Mouse (Mus musculus): Measurements from ENCODE around the gene Cox7a2l. TPM values are rescaled to one million over a fixed set of nuclear protein-coding genes. Genes with fewer than 3 reads are reported as not detected.

Cox7a2l gene
- 123 and 127 TPM in 2 replicates for polyA plus RNA-seq (2016; fragmentation: Nextera tagmentation; extraction: Ambion mirVana)

- Histone ChIP-seq H3K4me3 (replicated peaks) (no peak within 1 kb of the TSS), H3K36me3 (no peaks in the 10 kb centered on the region), H3K9me3 (no peaks in the 10 kb centered on the region), H3K9ac (replicated peaks) (no peak within 1 kb of the TSS), H3K4me1 (replicated peaks) (peaks cover 14% of the 10 kb centered on the region), H3K4me2 (no peak within 1 kb of the TSS), H3K27me3 (no peaks in the 10 kb centered on the region), H3K27ac (no peak within 1 kb of the TSS)
- 92% methylated on average over 8 of the region's 8 CpGs for WGBS
- no peak for ATAC-seq (ENCODE audit: insufficient number of reproducible peaks, insufficient read depth, low FRiP score, low TSS enrichment, low read depth)
Observed at GRCm38 (mm10) chr17:83517280-83518015, at the start of gene Cox7a2l. Cox7a2l (minus strand) TSS chr17:83517330.

DNA sequence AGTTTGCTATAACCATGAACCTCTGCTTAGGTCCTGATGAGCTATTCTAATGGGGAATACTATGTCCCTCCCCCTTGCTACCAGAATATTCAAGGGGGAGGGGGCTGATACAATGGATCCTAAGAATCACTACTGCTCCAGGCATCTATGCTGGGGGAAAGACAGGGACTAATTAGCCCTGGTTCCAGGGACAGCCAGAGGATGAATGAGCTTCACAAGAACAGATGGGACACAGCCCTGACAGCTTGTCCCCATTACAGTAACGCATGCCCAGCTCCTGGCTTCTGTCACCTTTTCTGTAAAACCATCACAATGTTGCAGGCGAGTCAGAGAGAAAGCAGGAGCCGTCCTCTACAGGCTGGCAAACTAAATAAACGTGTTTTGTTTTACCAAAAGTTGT lies 48.4 kb upstream of the Cox7a2l start:
- 0 out of 2 replicates have a peak, but pooled peaks cover 4% of the 10 kb centered on the region for H3K9me3 ChIP-seq
- no peak overlapping the region for H3K4me2 ChIP-seq
- no peak overlapping the region for H3K9ac ChIP-seq (replicated peaks)
- H3K27me3 ChIP-seq: no peaks in the 10 kb centered on the region
- no peak overlapping the region for H3K27ac ChIP-seq
- H3K4me3 ChIP-seq (replicated peaks): no peak overlapping the region
- no peaks in the 10 kb centered on the region for H3K36me3 ChIP-seq
- 38% methylated on average over 4 of the region's 4 CpGs for WGBS
- ATAC-seq (ENCODE audit: insufficient number of reproducible peaks, insufficient read depth, low FRiP score, low TSS enrichment, low read depth): no peak
- H3K4me1 ChIP-seq (replicated peaks): peaks cover 6% of the 10 kb centered on the region; the same call in 1 of the 2 replicates

DNA sequence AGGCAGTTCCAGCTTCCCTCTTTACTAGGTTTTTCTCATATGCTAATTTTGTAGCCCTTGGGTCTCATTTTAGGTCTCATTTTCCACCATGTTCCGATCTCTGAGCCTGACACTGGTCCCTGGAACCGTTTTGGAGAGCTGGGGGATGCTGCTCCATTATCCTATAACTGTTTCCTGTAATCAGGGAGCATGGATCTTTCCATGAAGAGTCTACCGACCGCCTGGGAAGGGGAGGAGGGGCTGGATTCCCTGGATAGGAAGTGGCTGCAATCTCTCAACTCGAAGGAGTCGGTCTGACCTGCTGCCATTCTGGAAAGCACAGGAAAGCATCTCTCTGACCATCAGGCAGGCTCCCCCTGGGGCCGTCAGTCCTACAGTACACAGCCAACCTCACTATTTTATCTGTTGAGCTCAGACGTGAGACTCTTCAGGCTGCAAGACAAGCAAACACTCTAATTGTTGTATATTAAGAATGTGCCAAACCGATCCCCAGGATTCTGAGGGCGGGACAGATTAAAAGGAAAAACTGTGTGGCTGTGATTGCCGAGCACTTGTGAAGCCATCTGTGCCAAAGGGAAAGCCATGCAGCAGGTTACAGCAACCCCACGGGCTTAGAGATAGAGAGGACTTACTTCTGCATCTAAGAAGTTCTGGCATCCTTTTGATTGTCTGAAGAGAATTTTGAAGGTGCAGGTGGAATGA lies 47.1 kb upstream of the Cox7a2l start:
- no peak for ATAC-seq (ENCODE audit: insufficient number of reproducible peaks, insufficient read depth, low FRiP score, low TSS enrichment, low read depth)
- Histone ChIP-seq H3K4me2 (no peak overlapping the region; the same call in 1 of the 2 replicates), H3K36me3 (no peaks in the 10 kb centered on the region), H3K27ac (no peak overlapping the region), H3K4me1 (replicated peaks) (peaks cover 6% of the 10 kb centered on the region; the same call in 1 of the 2 replicates), H3K4me3 (replicated peaks) (no peak overlapping the region), H3K9me3 (0 out of 2 replicates have a peak, but pooled peaks cover 4% of the 10 kb centered on the region), H3K27me3 (no peaks in the 10 kb centered on the region), H3K9ac (replicated peaks) (no peak overlapping the region)
- whole genome bisulfite sequencing: 60% methylated on average over 12 of the region's 12 CpGs

DNA sequence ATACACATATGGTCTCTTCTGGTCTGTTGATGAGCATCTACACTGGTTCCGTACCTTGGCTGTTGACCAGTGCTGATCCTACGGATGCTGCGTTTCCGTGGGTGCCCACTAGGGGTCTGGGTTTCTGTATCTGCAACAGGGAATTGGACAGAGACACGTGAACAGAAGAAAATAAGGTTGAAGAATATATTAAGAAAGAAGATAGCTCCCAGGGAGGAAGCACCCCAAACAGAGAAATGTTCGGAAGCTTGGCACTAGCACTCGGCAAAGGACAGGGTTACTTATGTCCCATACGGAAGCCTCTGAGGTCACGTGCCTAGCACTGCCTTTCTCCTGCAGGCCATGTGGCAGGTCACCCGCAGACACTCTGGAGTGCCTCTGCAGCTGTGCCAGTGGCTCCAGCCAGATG lies 46.6 kb upstream of the Cox7a2l start:
- Histone ChIP-seq H3K4me3 (replicated peaks) (no peak overlapping the region), H3K27ac (no peak overlapping the region), H3K4me2 (peak overlapping the region; percentile 13; the same call in 1 of the 2 replicates), H3K27me3 (no peaks in the 10 kb centered on the region), H3K4me1 (replicated peaks) (peaks cover 6% of the 10 kb centered on the region; the same call in 1 of the 2 replicates), H3K9ac (replicated peaks) (no peak overlapping the region), H3K9me3 (0 out of 2 replicates have a peak, but pooled peaks cover 4% of the 10 kb centered on the region), H3K36me3 (no peaks in the 10 kb centered on the region)
- WGBS: 49% methylated on average over 10 of the region's 10 CpGs
- no peak for ATAC-seq (ENCODE audit: insufficient number of reproducible peaks, insufficient read depth, low FRiP score, low TSS enrichment, low read depth)

DNA sequence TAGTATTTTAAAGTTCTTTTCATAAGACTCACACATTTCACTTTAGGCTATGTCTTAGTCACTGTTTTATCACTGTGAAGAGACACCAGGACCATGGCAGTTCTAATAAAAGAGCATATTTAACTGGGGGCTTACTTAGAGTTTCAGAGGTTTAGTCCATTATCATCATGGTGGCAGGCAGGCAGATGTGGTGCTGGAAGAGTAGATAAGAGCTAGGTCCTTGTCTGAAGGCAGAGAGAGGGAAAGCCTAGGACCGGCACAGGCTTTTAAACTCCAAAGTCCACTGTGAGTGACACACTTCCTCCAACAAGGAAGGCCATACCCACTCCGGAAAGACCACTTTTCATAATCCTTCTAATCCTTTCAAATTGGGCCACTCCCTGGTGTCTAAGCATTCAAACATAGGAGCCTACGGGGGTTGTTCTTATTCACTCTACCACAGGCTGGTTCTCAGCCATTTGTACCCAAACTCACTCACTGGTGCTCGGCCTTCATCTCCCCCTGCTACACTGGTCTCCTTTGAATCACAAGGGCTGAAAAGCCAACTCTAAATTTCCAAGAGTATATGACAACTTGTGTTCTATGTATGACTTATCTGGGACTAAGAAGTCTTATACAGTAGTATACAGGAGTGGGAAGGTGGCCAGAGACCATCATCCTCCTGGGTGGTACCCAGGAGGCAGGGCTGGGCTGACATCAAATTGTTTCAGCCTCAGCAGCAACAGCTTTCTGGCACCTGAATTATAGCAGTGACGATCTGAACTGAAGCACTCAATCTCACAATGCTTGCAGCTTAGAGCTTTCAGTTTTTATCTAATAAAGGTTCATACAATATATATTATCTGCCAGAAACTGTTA lies 45.3 kb upstream of the Cox7a2l start:
- 0 out of 2 replicates have a peak, but pooled peaks cover 4% of the 10 kb centered on the region for H3K9me3 ChIP-seq
- peaks cover 6% of the 10 kb centered on the region; the same call in 1 of the 2 replicates for H3K4me1 ChIP-seq (replicated peaks)
- ATAC-seq (ENCODE audit: insufficient number of reproducible peaks, insufficient read depth, low FRiP score, low TSS enrichment, low read depth): no peak
- WGBS: 89% methylated on average over 5 of the region's 5 CpGs
- H3K27ac ChIP-seq: no peak overlapping the region
- no peak overlapping the region for H3K9ac ChIP-seq (replicated peaks)
- no peak overlapping the region for H3K4me3 ChIP-seq (replicated peaks)
- H3K27me3 ChIP-seq: no peaks in the 10 kb centered on the region
- no peak overlapping the region for H3K4me2 ChIP-seq
- H3K36me3 ChIP-seq: no peaks in the 10 kb centered on the region

GRCm38 (mm10) chr17:83559081-83559480 lies 42.0 kb upstream of the Cox7a2l start:
- 74% methylated on average over 8 of the region's 8 CpGs for WGBS
- H3K9ac ChIP-seq (replicated peaks): no peak overlapping the region
- no peak overlapping the region for H3K4me2 ChIP-seq
- ATAC-seq (ENCODE audit: insufficient number of reproducible peaks, insufficient read depth, low FRiP score, low TSS enrichment, low read depth): no peak
- H3K9me3 ChIP-seq: 0 out of 2 replicates have a peak, but pooled peaks cover 4% of the 10 kb centered on the region
- no peak overlapping the region for H3K4me3 ChIP-seq (replicated peaks)
- H3K4me1 ChIP-seq (replicated peaks): peaks cover 3% of the 10 kb centered on the region; the same call in 1 of the 2 replicates
- H3K27ac ChIP-seq: no peak overlapping the region; the same call in 1 of the 2 replicates
- H3K36me3 ChIP-seq: no peaks in the 10 kb centered on the region
- H3K27me3 ChIP-seq: no peaks in the 10 kb centered on the region

DNA sequence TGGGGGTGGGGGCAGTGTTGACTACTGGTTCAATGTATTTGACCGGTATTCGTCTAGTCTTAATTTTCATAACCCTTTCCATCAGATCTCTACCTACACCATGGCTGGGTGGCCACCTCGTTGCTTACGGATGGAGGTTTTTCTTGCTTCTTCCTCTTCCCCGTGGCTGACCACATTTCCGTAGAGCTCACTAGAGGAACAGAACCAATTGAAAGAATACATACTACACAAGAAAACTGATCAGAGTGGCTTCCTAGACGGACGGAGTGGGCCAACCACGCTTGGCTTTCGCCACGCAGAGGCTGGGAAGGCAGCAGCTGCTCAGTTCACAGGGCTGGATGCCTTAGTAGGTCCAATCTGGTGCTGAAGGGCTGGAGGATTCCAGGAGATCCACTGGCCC lies 38.7 kb upstream of the Cox7a2l start:
- no peak overlapping the region for H3K4me3 ChIP-seq (replicated peaks)
- no peak overlapping the region for H3K27ac ChIP-seq
- no peaks in the 10 kb centered on the region for H3K4me1 ChIP-seq (replicated peaks)
- ATAC-seq (ENCODE audit: insufficient number of reproducible peaks, insufficient read depth, low FRiP score, low TSS enrichment, low read depth): no peak
- no peaks in the 10 kb centered on the region for H3K27me3 ChIP-seq
- 96% methylated on average over 11 of the region's 11 CpGs for WGBS
- H3K9me3 ChIP-seq: no peaks in the 10 kb centered on the region
- no peak overlapping the region for H3K4me2 ChIP-seq
- no peak overlapping the region for H3K9ac ChIP-seq (replicated peaks)
- no peaks in the 10 kb centered on the region for H3K36me3 ChIP-seq

DNA sequence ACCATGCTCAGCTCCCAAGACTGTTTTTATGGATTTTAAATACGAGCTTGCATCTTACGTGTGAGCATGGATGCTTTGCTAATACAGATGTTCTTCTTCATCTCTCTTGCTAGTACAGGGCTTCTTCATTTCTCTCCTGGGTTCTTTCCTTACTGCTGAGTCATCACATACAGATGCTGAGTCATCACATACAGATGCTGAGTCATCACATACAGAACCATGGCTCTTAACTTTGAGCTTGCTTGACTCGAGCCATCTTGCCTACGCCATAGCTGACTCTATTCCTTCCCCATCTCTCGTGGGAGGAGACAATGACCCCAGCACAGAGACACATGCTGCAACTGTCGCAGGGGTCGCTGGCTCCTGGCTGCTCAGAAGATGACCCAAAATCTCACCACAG lies 37.9 kb upstream of the Cox7a2l start:
- no peaks in the 10 kb centered on the region for H3K27me3 ChIP-seq
- no peaks in the 10 kb centered on the region for H3K4me1 ChIP-seq (replicated peaks)
- ATAC-seq (ENCODE audit: insufficient number of reproducible peaks, insufficient read depth, low FRiP score, low TSS enrichment, low read depth): no peak
- no peaks in the 10 kb centered on the region for H3K36me3 ChIP-seq
- no peak overlapping the region for H3K9ac ChIP-seq (replicated peaks)
- 88% methylated on average over 7 of the region's 7 CpGs for WGBS
- no peak overlapping the region for H3K4me3 ChIP-seq (replicated peaks)
- no peak overlapping the region for H3K27ac ChIP-seq
- H3K9me3 ChIP-seq: no peaks in the 10 kb centered on the region
- H3K4me2 ChIP-seq: no peak overlapping the region

DNA sequence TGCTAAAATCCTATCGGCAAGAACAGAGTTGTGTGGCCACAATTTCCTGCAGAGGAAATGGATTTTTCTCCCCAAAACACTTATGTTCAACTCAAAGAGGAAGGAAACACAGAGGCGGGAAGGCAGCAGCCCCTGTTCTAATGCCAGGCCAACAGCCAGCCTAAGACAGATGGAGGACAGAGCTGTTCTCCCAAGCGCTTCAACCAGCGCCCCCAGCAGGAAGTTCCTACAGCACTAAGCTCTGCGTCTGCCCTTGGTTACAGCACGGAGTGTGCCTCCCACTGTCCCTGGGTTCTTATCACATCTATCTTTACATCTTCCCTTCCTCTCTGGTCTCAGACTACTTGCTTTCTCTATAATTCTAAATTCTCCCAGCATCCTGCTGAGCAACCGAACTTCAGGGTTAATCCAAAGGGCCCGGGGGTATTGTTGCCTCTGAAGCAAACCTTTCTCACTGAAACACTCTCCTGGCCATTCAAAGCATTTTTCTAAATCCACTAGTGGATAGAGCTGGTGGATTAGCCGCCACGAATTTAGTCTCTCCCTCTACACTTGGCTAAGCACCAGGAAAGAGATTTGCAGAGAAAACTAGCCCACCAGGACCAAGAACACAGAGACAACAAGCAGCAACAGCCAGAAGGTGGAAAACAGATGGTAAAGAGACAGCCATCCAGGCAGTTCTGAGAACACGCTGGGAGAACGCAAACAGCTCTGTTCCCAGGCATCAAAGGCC lies 31.5 kb upstream of the Cox7a2l start:
- H3K4me3 ChIP-seq (replicated peaks): no peak overlapping the region
- no peak overlapping the region for H3K27ac ChIP-seq
- ATAC-seq (ENCODE audit: insufficient number of reproducible peaks, insufficient read depth, low FRiP score, low TSS enrichment, low read depth): no peak
- H3K4me1 ChIP-seq (replicated peaks): peaks cover 8% of the 10 kb centered on the region
- no peaks in the 10 kb centered on the region for H3K36me3 ChIP-seq
- no peak overlapping the region for H3K9ac ChIP-seq (replicated peaks)
- no peaks in the 10 kb centered on the region for H3K9me3 ChIP-seq
- 0 out of 2 replicates have a peak overlapping the region, but pooled peaks have one; percentile 20 for H3K4me2 ChIP-seq
- H3K27me3 ChIP-seq: peaks cover 60% of the 10 kb centered on the region
- 25% methylated on average over 12 of the region's 12 CpGs for WGBS

GRCm38 (mm10) chr17:83547145-83547544 lies 30.0 kb upstream of the Cox7a2l start:
- no peak for ATAC-seq (ENCODE audit: insufficient number of reproducible peaks, insufficient read depth, low FRiP score, low TSS enrichment, low read depth)
- H3K4me1 ChIP-seq (replicated peaks): peaks cover 8% of the 10 kb centered on the region
- no peak overlapping the region for H3K9ac ChIP-seq (replicated peaks)
- no peaks in the 10 kb centered on the region for H3K36me3 ChIP-seq
- WGBS: 37% methylated on average over 10 of the region's 10 CpGs
- no peak overlapping the region for H3K27ac ChIP-seq
- H3K4me2 ChIP-seq: no peak overlapping the region
- H3K4me3 ChIP-seq (replicated peaks): no peak overlapping the region
- peaks cover 62% of the 10 kb centered on the region for H3K27me3 ChIP-seq
- H3K9me3 ChIP-seq: no peaks in the 10 kb centered on the region

Data from limb, embryonic 12.5 days (tissue).